30 mouse cellular contexts compared by ENCODE assay signal in genomic region chr12:35075993-35076392, GRCm38 (mm10).
"Had no signal": no experiment of that assay in that cellular context is flagged by ENCODE, and none has a peak within 500 bp of the region (broad histone marks: within the 10 kb centered on the region; RNA-seq: fewer than 3 reads in every experiment).

No protein-coding gene starts in this region.

- H3K4me2 ChIP-seq: heart, embryonic 11.5 days; heart, embryonic 12.5 days; heart, embryonic 13.5 days; heart, embryonic 15.5 days; hindbrain, embryonic 12.5 days; hindbrain, embryonic 13.5 days; hindbrain, embryonic 14.5 days; hindbrain, embryonic 15.5 days; intestine, embryonic 15.5 days; kidney, embryonic 15.5 days had no signal

- H3K27me3 ChIP-seq: heart, embryonic 12.5 days; heart, embryonic 13.5 days; heart, embryonic 15.5 days; hindbrain, embryonic 12.5 days; hindbrain, embryonic 13.5 days; hindbrain, embryonic 15.5 days; intestine, embryonic 15.5 days; kidney, embryonic 15.5 days had no signal

- H3K9ac ChIP-seq: heart, embryonic 12.5 days; heart, embryonic 13.5 days; heart, embryonic 15.5 days; hindbrain, embryonic 12.5 days; hindbrain, embryonic 13.5 days; hindbrain, embryonic 14.5 days; hindbrain, embryonic 15.5 days; intestine, embryonic 15.5 days; kidney, embryonic 15.5 days had no signal

- H3K9me3 ChIP-seq: heart, embryonic 12.5 days; heart, embryonic 13.5 days; heart, embryonic 15.5 days; hindbrain, embryonic 10.5 days; hindbrain, embryonic 12.5 days; hindbrain, embryonic 13.5 days; hindbrain, embryonic 15.5 days; intestine, embryonic 15.5 days; kidney, embryonic 15.5 days had no signal

- DNase-seq: heart, postnatal 10 days; heart, postnatal 14 days; heart, postnatal 36 days; heart, postnatal 4 days; kidney, adult 11 months; kidney, adult 18-20 months; kidney, adult 8-10 months; kidney, adult 9 months; kidney, postnatal 10 days; kidney, postnatal 14 days; kidney, postnatal 25 days; kidney, postnatal 36 days; kidney, postnatal 4 days; layer of hippocampus, adult 9-11 months; layer of hippocampus, postnatal 36 days had no signal

- H3K36me3 ChIP-seq: heart, embryonic 12.5 days; heart, embryonic 13.5 days; heart, embryonic 15.5 days; hindbrain, embryonic 10.5 days; hindbrain, embryonic 12.5 days; hindbrain, embryonic 13.5 days; hindbrain, embryonic 15.5 days; intestine, embryonic 15.5 days; kidney, embryonic 15.5 days had no signal

- H3K27ac ChIP-seq: heart, embryonic 13.5 days; heart, embryonic 15.5 days; hindbrain, embryonic 10.5 days; hindbrain, embryonic 12.5 days; hindbrain, embryonic 13.5 days; hindbrain, embryonic 14.5 days; hindbrain, embryonic 15.5 days; hindbrain, postnatal 0 days; intestine, embryonic 15.5 days; kidney, embryonic 15.5 days; kidney, postnatal 0 days; layer of hippocampus, adult 2 months; left cerebral cortex, adult 2 months had no signal

- H3K4me1 ChIP-seq: heart, embryonic 15.5 days; hindbrain, embryonic 10.5 days; hindbrain, embryonic 12.5 days; hindbrain, embryonic 13.5 days; hindbrain, embryonic 15.5 days; intestine, embryonic 15.5 days; kidney, embryonic 15.5 days had no signal

- H3K4me3 ChIP-seq: heart, embryonic 12.5 days; heart, embryonic 13.5 days; heart, embryonic 15.5 days; hindbrain, embryonic 10.5 days; hindbrain, embryonic 12.5 days; hindbrain, embryonic 13.5 days; hindbrain, embryonic 15.5 days; intestine, embryonic 15.5 days; kidney, embryonic 15.5 days; layer of hippocampus, adult 2 months; left cerebral cortex, adult 2 months had no signal
